Mouse (Mus musculus): ENCODE results near the gene Cd96.
A peak's percentile ranks its signal among the peaks of the same experiment; 100 is the strongest.

Cd96 gene

GRCm38 (mm10) chr16:46033896-46034295 is 86.2 kb downstream of the Cd96 start:
- no peak for DNase-seq

- DNase-seq, result no peak
Measured at GRCm38 (mm10) chr16:46022958-46023491, 97.0 kb downstream of the Cd96 start.

GRCm38 (mm10) chr16:46022189-46022928 is 97.7 kb downstream of the Cd96 start:
- DNase-seq, result peak; percentile 51

- no peak for DNase-seq
Measured at GRCm38 (mm10) chr16:46021302-46021701, 98.7 kb downstream of the Cd96 start.

GRCm38 (mm10) chr16:46020396-46020795 is 99.7 kb downstream of the Cd96 start:
- DNase-seq, result no peak

- DNase-seq, result no peak
Measured at GRCm38 (mm10) chr16:46019799-46020198, 100.3 kb downstream of the Cd96 start.

GRCm38 (mm10) chr16:46019359-46019758 is 100.7 kb downstream of the Cd96 start:
- no peak for DNase-seq

- no peak for DNase-seq
Measured at GRCm38 (mm10) chr16:46011696-46012095, 108.4 kb downstream of the Cd96 start.

- no peak for DNase-seq
Measured at GRCm38 (mm10) chr16:46010906-46011220, 109.2 kb downstream of the Cd96 start.

- peak; percentile 91 for DNase-seq
Measured at GRCm38 (mm10) chr16:46010153-46010905, 109.7 kb downstream of the Cd96 start, which contains the start of gene Plcxd2. TSS of gene Plcxd2 (minus strand) at chr16:46010218.

GRCm38 (mm10) chr16:46009717-46010116 is 110.3 kb downstream of the Cd96 start:
- no peak for DNase-seq

- no peak for DNase-seq
Measured at GRCm38 (mm10) chr16:46008766-46009165, 111.3 kb downstream of the Cd96 start.

GRCm38 (mm10) chr16:46008036-46008605 is 111.9 kb downstream of the Cd96 start:
- no peak for DNase-seq

GRCm38 (mm10) chr16:46006261-46006660 is 113.8 kb downstream of the Cd96 start:
- no peak for DNase-seq

GRCm38 (mm10) chr16:46001550-46002166 is 118.4 kb downstream of the Cd96 start:
- DNase-seq, result no peak

- no peak for DNase-seq
Measured at GRCm38 (mm10) chr16:46000976-46001375, 119.1 kb downstream of the Cd96 start.

GRCm38 (mm10) chr16:45999374-46000191 is 120.5 kb downstream of the Cd96 start:
- DNase-seq, result no peak

GRCm38 (mm10) chr16:45998231-45998630 is 121.8 kb downstream of the Cd96 start:
- no peak for DNase-seq

GRCm38 (mm10) chr16:45990901-45991676 is 129.0 kb downstream of the Cd96 start:
- DNase-seq, result no peak

- no peak for DNase-seq
Measured at GRCm38 (mm10) chr16:45986236-45986635, 133.8 kb downstream of the Cd96 start.

Measured in right cerebral cortex, postnatal 14 days (tissue).